Mouse (Mus musculus) left cerebral cortex, adult 8-10 months (tissue): ENCODE data around the gene Ptprt. TPM values are rescaled to one million over a fixed set of nuclear protein-coding genes. Genes with fewer than 3 reads are reported as not detected.

Source experiments
- DNase-seq, 2 experiments: peaks; one replicate each; pipeline ENCODE4 v3.0.0; 2022; ENCODE audit warnings: low spot score in 2 of 2
- total RNA-seq, 4 experiments: library from RNA; stranded (reverse); gene quantifications; 2 replicates each; pipeline ENCODE4 v1.2.4; 2022

The Ptprt gene
- total RNA-seq, 4 experiments from 2014 or later = 83.7 to 100 (median 94.4) TPM

GRCm38 (mm10) chr2:161553651-161554050, 1107.3 kb downstream of the Ptprt start:
- DNase-seq = no peak

DNA sequence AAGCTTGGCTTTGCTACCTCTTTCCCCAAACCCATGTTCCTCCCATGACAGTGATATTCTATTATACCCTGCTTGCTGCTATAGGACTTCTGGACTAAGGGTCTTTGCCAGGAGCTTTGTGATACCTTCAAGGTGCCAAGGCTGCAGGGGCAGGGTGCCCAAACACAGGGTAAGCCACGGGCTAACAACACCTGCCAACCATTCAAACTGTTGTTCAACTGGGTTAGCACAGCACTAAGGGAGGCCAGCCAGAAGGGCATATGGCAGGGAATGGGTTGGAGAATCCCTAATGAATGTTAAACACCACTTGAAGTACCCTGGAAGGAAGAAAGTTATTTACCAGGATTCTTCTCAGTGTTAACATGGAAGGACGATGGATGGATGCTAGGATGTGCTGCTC, 1108.9 kb downstream of the Ptprt start:
- DNase-seq = no peak

GRCm38 (mm10) chr2:161549577-161549976, 1111.4 kb downstream of the Ptprt start:
- no peak for DNase-seq

GRCm38 (mm10) chr2:161547318-161547717, 1113.6 kb downstream of the Ptprt start:
- no peak for DNase-seq

GRCm38 (mm10) chr2:161545406-161545805, 1115.5 kb downstream of the Ptprt start:
- DNase-seq = no peak

- no peak for DNase-seq
Observed at GRCm38 (mm10) chr2:161534151-161534550, 1126.8 kb downstream of the Ptprt start.

- DNase-seq = no peak
Observed at GRCm38 (mm10) chr2:161527192-161527591, 1133.8 kb downstream of the Ptprt start.

DNA sequence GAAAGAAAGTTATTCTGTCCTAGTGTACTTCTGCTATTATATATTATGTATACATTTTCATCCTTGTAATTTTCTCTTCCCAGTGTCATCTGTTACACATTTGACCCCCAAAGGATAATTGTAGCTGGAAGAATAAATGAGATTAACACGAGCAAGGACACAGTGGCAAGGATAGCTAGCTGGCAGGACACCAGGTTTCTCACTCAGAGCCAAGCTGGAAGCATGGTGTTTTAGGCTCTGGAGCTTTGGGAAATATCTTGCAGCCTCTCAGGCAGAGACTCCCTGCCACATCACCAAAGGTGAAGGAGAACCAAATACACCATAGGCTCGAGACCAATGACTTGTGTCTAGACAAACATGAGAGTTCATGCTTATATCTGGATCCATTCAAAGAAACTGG, 1141.3 kb downstream of the Ptprt start:
- DNase-seq = no peak

DNA sequence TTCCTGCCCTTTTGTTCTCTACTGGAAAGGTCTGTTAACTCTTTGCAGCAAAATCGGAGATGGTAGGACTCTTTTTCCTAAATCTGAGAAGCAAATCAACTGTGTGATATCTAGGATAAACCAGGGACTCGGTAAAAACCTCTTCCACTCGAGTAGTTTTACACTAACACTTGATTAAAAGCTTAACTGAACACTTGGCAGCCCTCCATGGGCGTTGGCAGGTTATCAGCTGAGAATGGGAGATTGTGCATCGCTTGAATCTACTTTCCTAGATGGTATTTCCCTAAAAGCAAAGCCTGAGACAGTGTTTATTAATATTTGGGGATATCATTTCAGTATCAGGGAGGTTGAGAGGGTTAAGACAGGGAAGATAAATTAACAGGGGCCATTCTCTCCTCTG, 1144.0 kb downstream of the Ptprt start:
- DNase-seq = peak; percentile 27 to 66

GRCm38 (mm10) chr2:161513256-161513655, 1147.7 kb downstream of the Ptprt start:
- no peak for DNase-seq

GRCm38 (mm10) chr2:161511880-161512570, 1148.9 kb downstream of the Ptprt start:
- DNase-seq = peak in 1 of 2 experiments; percentile 9

GRCm38 (mm10) chr2:161511101-161511759, 1149.7 kb downstream of the Ptprt start:
- no peak for DNase-seq

DNA sequence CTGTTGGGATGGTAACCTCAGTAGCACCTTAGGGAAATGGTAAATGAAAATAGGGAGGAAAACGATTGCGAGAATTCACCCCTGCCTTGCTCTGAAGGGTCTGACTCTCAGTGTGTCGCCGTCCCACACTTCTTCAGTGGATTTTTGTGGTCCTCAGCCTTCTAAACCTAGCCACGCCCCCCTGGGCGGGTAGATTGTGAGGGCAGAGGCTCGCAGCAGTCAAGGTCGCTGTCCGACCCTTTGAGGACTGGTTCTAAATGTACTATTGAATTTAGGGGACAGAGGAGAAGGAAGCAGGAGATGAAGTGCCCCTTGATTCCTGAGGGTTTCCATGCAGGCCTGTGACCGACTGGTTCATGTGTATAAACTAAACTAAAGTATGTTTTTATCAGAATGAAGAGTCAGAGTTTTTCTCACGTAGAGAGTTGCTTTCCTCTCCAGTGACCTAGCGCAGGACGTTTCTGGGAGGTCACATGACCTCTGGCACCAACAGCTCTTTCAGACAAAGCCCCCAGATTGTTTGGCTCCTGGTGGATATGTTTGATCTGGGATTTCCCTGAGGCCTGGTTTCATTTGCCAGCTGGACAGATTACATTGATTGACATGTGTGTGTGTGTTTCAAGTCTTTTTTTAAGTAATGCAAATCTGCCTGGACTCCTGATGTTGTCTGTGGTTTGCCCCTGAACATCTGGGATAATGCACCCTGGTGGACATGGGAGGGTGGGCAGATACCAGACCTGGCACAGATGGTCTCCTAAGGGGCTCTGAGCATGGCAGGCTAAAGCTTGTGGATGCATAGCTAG, 1161.6 kb downstream of the Ptprt start:
- no peak for DNase-seq

- no peak for DNase-seq
Observed at GRCm38 (mm10) chr2:161498449-161499096, 1162.4 kb downstream of the Ptprt start.

DNA sequence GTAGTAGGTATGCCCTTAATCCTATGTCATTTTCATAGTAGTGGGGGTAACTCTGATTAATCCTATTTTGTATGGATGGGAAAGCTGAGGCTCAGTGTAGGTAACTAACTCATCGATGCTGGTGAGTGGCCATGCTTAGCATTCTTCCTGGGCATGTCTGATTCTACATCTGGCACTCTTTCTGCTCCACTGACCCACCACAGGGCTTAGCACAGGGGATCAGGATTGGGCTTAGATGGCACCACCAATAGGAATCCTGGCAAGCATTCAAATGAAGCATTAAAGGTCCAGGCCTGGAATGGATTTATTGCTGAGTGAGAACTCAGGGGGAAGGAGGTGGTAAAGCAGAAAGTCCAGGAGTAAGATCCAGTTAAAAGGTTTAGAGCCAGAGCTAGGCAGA, 1179.2 kb downstream of the Ptprt start:
- DNase-seq = no peak

DNA sequence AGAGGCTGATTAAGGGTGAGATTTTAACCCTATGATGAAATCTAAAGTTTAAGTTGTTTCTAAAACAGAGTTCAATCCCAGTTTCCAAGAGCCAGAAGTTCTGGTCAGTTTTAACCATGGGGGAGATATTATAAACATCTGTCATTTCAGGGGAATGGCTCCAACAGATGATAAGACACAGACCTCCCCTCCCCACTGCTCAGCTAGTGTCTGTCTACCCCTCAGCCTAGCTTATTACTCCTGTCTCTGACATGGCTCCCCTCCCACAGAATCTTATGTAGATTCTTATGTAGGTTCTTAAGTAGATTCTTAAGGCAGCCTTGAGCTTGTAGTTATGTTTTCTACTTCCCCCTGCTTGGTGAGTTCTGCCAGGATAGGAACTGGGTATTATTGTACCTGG, 1180.5 kb downstream of the Ptprt start:
- DNase-seq = no peak
